In genomic region chr1:75603584-75603983, GRCm38 (mm10) we compare ENCODE assay signal across 25 mouse cellular contexts. TPM values are rescaled to one million over a fixed set of nuclear protein-coding genes. Genes with fewer than 3 reads are reported as not detected.
DNase-seq lines count a peak whose midpoint lies in the region; ATAC-seq lines count a peak whose summit lies in the region.
"Had no signal": no experiment of that assay in that cellular context is flagged by ENCODE, and none has a peak within 500 bp of the region (broad histone marks: within the 10 kb centered on the region; RNA-seq: fewer than 3 reads in every experiment).

No protein-coding gene starts in this region.

- peaks cover 17% of the 10 kb centered on the region for H3K27me3 ChIP-seq in forebrain, embryonic 12.5 days
- no peaks in the 10 kb centered on the region for H3K27me3 ChIP-seq in forebrain, embryonic 11.5 days (ENCODE audit: control insufficient read depth, insufficient read depth, low read length)
- peaks cover 3% of the 10 kb centered on the region; the same call in 1 of the 2 replicates for H3K27me3 ChIP-seq in hindbrain, embryonic 12.5 days
- peaks cover 18% of the 10 kb centered on the region; the same call in 1 of the 2 replicates for H3K27me3 ChIP-seq in hindbrain, embryonic 10.5 days (ENCODE audit: insufficient read depth, poor library complexity, severe bottlenecking)
- H3K27me3 ChIP-seq in hindbrain, embryonic 15.5 days, result peaks cover 12% of the 10 kb centered on the region
- H3K27me3 ChIP-seq in hindbrain, embryonic 14.5 days (ENCODE audit: control insufficient read depth, insufficient read depth, low read length), result no peaks in the 10 kb centered on the region
- peaks cover 9% of the 10 kb centered on the region; the same call in 1 of the 2 replicates for H3K27me3 ChIP-seq in midbrain, embryonic 13.5 days
- no peaks in the 10 kb centered on the region for H3K27me3 ChIP-seq in midbrain, embryonic 16.5 days (ENCODE audit: control insufficient read depth, insufficient read depth, low read depth, low read length)

- no peak for DNase-seq in forebrain, embryonic 11.5 days (ENCODE audit: low spot score)
- DNase-seq in hindbrain, embryonic 10.5 days (ENCODE audit: low spot score), result no peak
- no peak for DNase-seq in hindbrain, embryonic 14.5 days (ENCODE audit: low spot score)
- DNase-seq: adrenal gland, adult 8-10 months; adrenal gland, postnatal 14 days; adrenal gland, postnatal 36 days; B cell, adult 2 months; cerebellum, adult 11-12 months; cerebellum, adult 2 months; cerebellum, adult 9-10 months; cerebellum, postnatal 10 days; cerebellum, postnatal 25 days; forebrain, postnatal 0 days had no signal

- no peak overlapping the region for H3K9ac ChIP-seq in forebrain, embryonic 12.5 days
- H3K9ac ChIP-seq in forebrain, embryonic 11.5 days (ENCODE audit: low read length), result no peak overlapping the region
- H3K9ac ChIP-seq in hindbrain, embryonic 12.5 days, result no peak overlapping the region
- H3K9ac ChIP-seq in hindbrain, embryonic 15.5 days, result no peak overlapping the region
- no peak overlapping the region for H3K9ac ChIP-seq in hindbrain, embryonic 14.5 days
- no peak overlapping the region for H3K9ac ChIP-seq in midbrain, embryonic 13.5 days (replicated peaks)
- H3K9ac ChIP-seq in midbrain, embryonic 16.5 days (ENCODE audit: low read depth, low read length), result no peak overlapping the region
- H3K9ac ChIP-seq: embryonic facial prominence, embryonic 12.5 days; forebrain, embryonic 13.5 days; forebrain, postnatal 0 days had no signal

- no peak overlapping the region for H3K27ac ChIP-seq in forebrain, embryonic 12.5 days
- no peak overlapping the region for H3K27ac ChIP-seq in forebrain, embryonic 11.5 days (ENCODE audit: low read depth, low read length)
- 0 out of 2 replicates have a peak overlapping the region, but pooled peaks have one; percentile 17 for H3K27ac ChIP-seq in hindbrain, embryonic 12.5 days
- H3K27ac ChIP-seq in hindbrain, embryonic 10.5 days, result no peak overlapping the region
- H3K27ac ChIP-seq in hindbrain, embryonic 15.5 days (replicated peaks), result peak overlapping the region; percentile 2; the same call in 1 of the 2 replicates
- H3K27ac ChIP-seq in hindbrain, embryonic 14.5 days, result no peak overlapping the region
- no peak overlapping the region for H3K27ac ChIP-seq in midbrain, embryonic 13.5 days
- H3K27ac ChIP-seq in midbrain, embryonic 16.5 days (ENCODE audit: low read length), result no peak overlapping the region
- H3K27ac ChIP-seq: embryonic facial prominence, embryonic 10.5 days; embryonic facial prominence, embryonic 12.5 days; forebrain, embryonic 13.5 days had no signal

- H3K4me3 ChIP-seq in forebrain, embryonic 12.5 days (replicated peaks), result no peak overlapping the region
- no peak overlapping the region for H3K4me3 ChIP-seq in forebrain, embryonic 11.5 days (ENCODE audit: low read depth, low read length)
- H3K4me3 ChIP-seq in hindbrain, embryonic 12.5 days, result no peak overlapping the region
- H3K4me3 ChIP-seq in hindbrain, embryonic 10.5 days, result no peak overlapping the region
- H3K4me3 ChIP-seq in hindbrain, embryonic 15.5 days, result no peak overlapping the region
- H3K4me3 ChIP-seq in hindbrain, embryonic 14.5 days (replicated peaks; ENCODE audit: low read length), result no peak overlapping the region
- no peak overlapping the region for H3K4me3 ChIP-seq in midbrain, embryonic 13.5 days (replicated peaks)
- H3K4me3 ChIP-seq in midbrain, embryonic 16.5 days (ENCODE audit: low read depth, low read length), result no peak overlapping the region
- H3K4me3 ChIP-seq: embryonic facial prominence, embryonic 10.5 days; embryonic facial prominence, embryonic 12.5 days; forebrain, embryonic 13.5 days had no signal

- 90% methylated on average over 7 of the region's 7 CpGs for WGBS in forebrain, embryonic 12.5 days
- WGBS in forebrain, embryonic 11.5 days, result 88% methylated on average over 7 of the region's 7 CpGs
- WGBS in hindbrain, embryonic 12.5 days, result 86% methylated on average over 7 of the region's 7 CpGs
- WGBS in hindbrain, embryonic 10.5 days, result 92% methylated on average over 7 of the region's 7 CpGs
- WGBS in hindbrain, embryonic 15.5 days, result 82% methylated on average over 7 of the region's 7 CpGs
- WGBS in hindbrain, embryonic 14.5 days, result 86% methylated on average over 7 of the region's 7 CpGs
- WGBS in midbrain, embryonic 13.5 days, result 86% methylated on average over 7 of the region's 7 CpGs
- 91% methylated on average over 7 of the region's 7 CpGs for WGBS in midbrain, embryonic 16.5 days

- peaks cover 12% of the 10 kb centered on the region for H3K4me1 ChIP-seq in forebrain, embryonic 12.5 days
- no peaks in the 10 kb centered on the region for H3K4me1 ChIP-seq in forebrain, embryonic 11.5 days (replicated peaks; ENCODE audit: control insufficient read depth, insufficient read depth, low read length)
- H3K4me1 ChIP-seq in hindbrain, embryonic 12.5 days, result peaks cover 9% of the 10 kb centered on the region
- peaks cover 15% of the 10 kb centered on the region for H3K4me1 ChIP-seq in hindbrain, embryonic 10.5 days (replicated peaks)
- 0 out of 2 replicates have a peak, but pooled peaks cover 3% of the 10 kb centered on the region for H3K4me1 ChIP-seq in hindbrain, embryonic 15.5 days (replicated peaks)
- H3K4me1 ChIP-seq in hindbrain, embryonic 14.5 days (replicated peaks; ENCODE audit: control insufficient read depth, insufficient read depth, low read length), result peaks cover 6% of the 10 kb centered on the region; the same call in 1 of the 2 replicates
- H3K4me1 ChIP-seq in midbrain, embryonic 13.5 days (replicated peaks), result peaks cover 17% of the 10 kb centered on the region
- H3K4me1 ChIP-seq in midbrain, embryonic 16.5 days (ENCODE audit: control insufficient read depth, insufficient read depth, low read length), result peaks cover 7% of the 10 kb centered on the region
- H3K4me1 ChIP-seq: embryonic facial prominence, embryonic 12.5 days had no signal

- H3K4me2 ChIP-seq in forebrain, embryonic 12.5 days, result no peak overlapping the region
- H3K4me2 ChIP-seq in forebrain, embryonic 11.5 days (ENCODE audit: low read depth, low read length, severe bottlenecking), result no peak overlapping the region
- H3K4me2 ChIP-seq in hindbrain, embryonic 12.5 days (replicated peaks), result no peak overlapping the region
- H3K4me2 ChIP-seq in hindbrain, embryonic 15.5 days, result no peak overlapping the region
- H3K4me2 ChIP-seq in hindbrain, embryonic 14.5 days (replicated peaks), result no peak overlapping the region
- H3K4me2 ChIP-seq in midbrain, embryonic 13.5 days (replicated peaks), result no peak overlapping the region
- H3K4me2 ChIP-seq in midbrain, embryonic 16.5 days (ENCODE audit: low read length), result no peak overlapping the region
- H3K4me2 ChIP-seq: embryonic facial prominence, embryonic 12.5 days; forebrain, embryonic 13.5 days had no signal

- ATAC-seq in forebrain, embryonic 12.5 days (ENCODE audit: low FRiP score), result peak; percentile 27; the same call in 1 of the 2 replicates
- no peak for ATAC-seq in forebrain, embryonic 11.5 days (replicated peaks; ENCODE audit: low FRiP score)
- 0 out of 2 replicates have a peak, but pooled peaks have one; percentile 39 for ATAC-seq in hindbrain, embryonic 12.5 days (ENCODE audit: low FRiP score)
- peak; percentile 62; the same call in 1 of the 2 replicates for ATAC-seq in hindbrain, embryonic 15.5 days (ENCODE audit: low FRiP score, low read depth)
- ATAC-seq in hindbrain, embryonic 14.5 days (ENCODE audit: low FRiP score), result no peak
- peak; percentile 55 for ATAC-seq in midbrain, embryonic 13.5 days
- no peak; the same call in 1 of the 2 replicates for ATAC-seq in midbrain, embryonic 16.5 days
- ATAC-seq: activated CD4-positive, CD25-positive, alpha-beta regulatory T cell, adult 4 months; CD4-positive, CD25-positive, alpha-beta regulatory T cell, adult 4 months; forebrain, embryonic 13.5 days; forebrain, postnatal 0 days; Patski had no signal

- no peaks in the 10 kb centered on the region for H3K36me3 ChIP-seq in forebrain, embryonic 12.5 days (replicated peaks)
- no peaks in the 10 kb centered on the region for H3K36me3 ChIP-seq in forebrain, embryonic 11.5 days (ENCODE audit: control insufficient read depth, insufficient read depth, low read length)
- no peaks in the 10 kb centered on the region for H3K36me3 ChIP-seq in hindbrain, embryonic 12.5 days
- H3K36me3 ChIP-seq in hindbrain, embryonic 10.5 days, result no peaks in the 10 kb centered on the region
- no peaks in the 10 kb centered on the region for H3K36me3 ChIP-seq in hindbrain, embryonic 15.5 days
- no peaks in the 10 kb centered on the region for H3K36me3 ChIP-seq in hindbrain, embryonic 14.5 days (replicated peaks; ENCODE audit: control insufficient read depth, insufficient read depth)
- H3K36me3 ChIP-seq in midbrain, embryonic 13.5 days, result no peaks in the 10 kb centered on the region
- no peaks in the 10 kb centered on the region for H3K36me3 ChIP-seq in midbrain, embryonic 16.5 days (ENCODE audit: control insufficient read depth, insufficient read depth, low read length)
- H3K36me3 ChIP-seq: embryonic facial prominence, embryonic 10.5 days; embryonic facial prominence, embryonic 12.5 days; G1E had no signal

- no peaks in the 10 kb centered on the region for H3K9me3 ChIP-seq in forebrain, embryonic 12.5 days
- H3K9me3 ChIP-seq in forebrain, embryonic 11.5 days (ENCODE audit: control insufficient read depth, low read length), result no peaks in the 10 kb centered on the region
- no peaks in the 10 kb centered on the region for H3K9me3 ChIP-seq in hindbrain, embryonic 12.5 days (replicated peaks)
- no peaks in the 10 kb centered on the region for H3K9me3 ChIP-seq in hindbrain, embryonic 10.5 days
- H3K9me3 ChIP-seq in hindbrain, embryonic 15.5 days, result no peaks in the 10 kb centered on the region
- no peaks in the 10 kb centered on the region for H3K9me3 ChIP-seq in hindbrain, embryonic 14.5 days (ENCODE audit: control insufficient read depth, low read length)
- H3K9me3 ChIP-seq in midbrain, embryonic 13.5 days, result no peaks in the 10 kb centered on the region
- no peaks in the 10 kb centered on the region for H3K9me3 ChIP-seq in midbrain, embryonic 16.5 days (replicated peaks; ENCODE audit: control insufficient read depth, low read length, poor library complexity, severe bottlenecking)
- H3K9me3 ChIP-seq: embryonic facial prominence, embryonic 10.5 days; embryonic facial prominence, embryonic 12.5 days; forebrain, embryonic 13.5 days; G1E had no signal

RNA-seq across cellular contexts. Expression of gene Slc4a3, which starts 57.5 kb away (rescaled TPM):
- 22.4 and 29.4 TPM in 2 replicates for polyA plus RNA-seq in forebrain, embryonic 12.5 days (2016; fragmentation: Nextera tagmentation; extraction: Ambion mirVana)
- polyA plus RNA-seq in forebrain, embryonic 11.5 days (2014; fragmentation: Nextera tagmentation; extraction: Ambion mirVana), result 13.3 and 15.7 TPM in 2 replicates
- polyA plus RNA-seq in hindbrain, embryonic 12.5 days (2016; fragmentation: Nextera tagmentation; extraction: Ambion mirVana), result 36.9 and 38.6 TPM in 2 replicates
- polyA plus RNA-seq in hindbrain, embryonic 10.5 days (2016; fragmentation: Nextera tagmentation; extraction: Ambion mirVana), result 13.2 and 19.8 TPM in 2 replicates
- 72.4 and 77.2 TPM in 2 replicates for polyA plus RNA-seq in hindbrain, embryonic 15.5 days (2015; fragmentation: Nextera tagmentation; extraction: Ambion mirVana)
- 43.0 and 50.1 TPM in 2 replicates for polyA plus RNA-seq in hindbrain, embryonic 14.5 days (2014; fragmentation: Nextera tagmentation; extraction: Ambion mirVana)
- 35.5 and 42.9 TPM in 2 replicates for polyA plus RNA-seq in midbrain, embryonic 13.5 days (2015; fragmentation: Nextera tagmentation; extraction: Ambion mirVana)
- 78.6 and 83.0 TPM in 2 replicates for polyA plus RNA-seq in midbrain, embryonic 16.5 days (2015; fragmentation: Nextera tagmentation; extraction: Ambion mirVana)
- polyA plus RNA-seq: CD4-positive, CD25-positive, alpha-beta regulatory T cell, adult 4 months; G1E had no signal

Comparison
In these comparisons a context has a peak if more than half of its experiments do, and no peak if none do; other contexts are left out.
1. ATAC-seq: peak in forebrain, embryonic 12.5 days (single experiment), hindbrain, embryonic 12.5 days (single experiment), hindbrain, embryonic 15.5 days (single experiment) and midbrain, embryonic 13.5 days (single experiment); none in forebrain, embryonic 11.5 days (single experiment), hindbrain, embryonic 14.5 days (single experiment) and midbrain, embryonic 16.5 days (single experiment).
2. H3K27ac ChIP-seq: peak in hindbrain, embryonic 12.5 days (single experiment) and hindbrain, embryonic 15.5 days (single experiment); none in forebrain, embryonic 12.5 days (single experiment), forebrain, embryonic 11.5 days (single experiment), hindbrain, embryonic 10.5 days (single experiment), hindbrain, embryonic 14.5 days (single experiment), midbrain, embryonic 13.5 days (single experiment) and midbrain, embryonic 16.5 days (single experiment).